Mouse (Mus musculus) erythroblast, embryonic 14.5 days (primary cell): ENCODE data around the gene Pxylp1.

Source experiments
- GATA1 ChIP-seq: IDR thresholded peaks from 2 replicates; pipeline ENCODE4 v1.6.1; 2012; ENCODE audit warnings: low read length, inconsistent platforms, mixed read lengths
- TAL1 ChIP-seq: IDR thresholded peaks from 3 replicates; pipeline ENCODE4 v1.6.1; 2012; ENCODE audit warnings: low read length, inconsistent platforms, mixed read lengths

GRCm38 (mm10) chr9:96844798-96845209 is 47.7 kb downstream of the Pxylp1 start:
- TF ChIP-seq GATA1 = no peak
- no peak for TF ChIP-seq TAL1
